Mouse (Mus musculus) forebrain, embryonic 15.5 days (tissue): ENCODE data around the gene Iqcd. TPM values are rescaled to one million over a fixed set of nuclear protein-coding genes. Genes with fewer than 3 reads are reported as not detected.
A peak's percentile ranks its signal among the peaks of the same experiment; 100 is the strongest.

ENCODE experiments used
- ATAC-seq: fragments of 200-750 bp; cut with Nextera tagmentation; replicated peaks from 2 replicates; pipeline ENCODE4 v1.8.0; 2017; ENCODE audit warnings: mild to moderate bottlenecking, moderate TSS enrichment, moderate library complexity
- H3K27ac ChIP-seq: fragments of 300-500 bp; sonication (generic); replicated peaks from 2 replicates; pipeline ENCODE4 v1.5.1; 2015; ENCODE audit warnings: mild to moderate bottlenecking, inconsistent platforms
- H3K27me3 ChIP-seq: fragments of 300-500 bp; sonication (generic); 2 replicates; pipeline ENCODE4 v1.6.1; 2015; ENCODE audit warnings: inconsistent platforms
- H3K36me3 ChIP-seq: fragments of 300-500 bp; sonication (generic); 2 replicates; pipeline ENCODE4 v1.6.1; 2015; ENCODE audit warnings: mild to moderate bottlenecking, inconsistent platforms
- H3K4me1 ChIP-seq: fragments of 300-500 bp; sonication (generic); 2 replicates; pipeline ENCODE4 v1.6.1; 2015; ENCODE audit warnings: inconsistent platforms
- H3K4me2 ChIP-seq: fragments of 300-500 bp; sonication (generic); replicated peaks from 2 replicates; pipeline ENCODE4 v1.6.1; 2015; ENCODE audit warnings: mild to moderate bottlenecking, inconsistent platforms
- H3K4me3 ChIP-seq: fragments of 300-500 bp; sonication (generic); 2 replicates; pipeline ENCODE4 v1.5.1; 2015; ENCODE audit warnings: mild to moderate bottlenecking, inconsistent platforms
- H3K9ac ChIP-seq: fragments of 300-500 bp; sonication (generic); replicated peaks from 2 replicates; pipeline ENCODE4 v1.6.1; 2015; ENCODE audit warnings: mild to moderate bottlenecking, inconsistent platforms
- H3K9me3 ChIP-seq: fragments of 300-500 bp; sonication (generic); 2 replicates; pipeline ENCODE4 v1.6.1; 2016; ENCODE audit warnings: inconsistent platforms
- WGBS: fragments of 180-500 bp; shearing (Covaris S2); methylation state at CpG from one replicate; pipeline ENCODE4 v1.1.7; 2015; ENCODE audit warnings: mixed read lengths; 5-methylcytosine and 5-hydroxymethylcytosine counted together
- polyA plus RNA-seq: library from polyadenylated mRNA; unstranded; fragments of >200 nt; fragmentation: Nextera tagmentation; extraction: Ambion mirVana; gene quantifications from 2 replicates; pipeline ENCODE4 v1.2.1, GENCODE M21; 2015

Iqcd gene
- 1.5 and 2.1 TPM in 2 replicates for polyA plus RNA-seq

- Histone ChIP-seq H3K36me3 (no peaks in the 10 kb centered on the region; the same call in 1 of the 2 replicates), H3K4me2 (peak within 1 kb of the TSS; percentile 94), H3K9ac (peak within 1 kb of the TSS; percentile 81), H3K27me3 (no peaks in the 10 kb centered on the region), H3K4me1 (peaks cover 26% of the 10 kb centered on the region), H3K9me3 (no peaks in the 10 kb centered on the region), H3K27ac (peak within 1 kb of the TSS; percentile 81), H3K4me3 (peak within 1 kb of the TSS; percentile 77)
- under 1% methylated on average over 35 of the region's 35 CpGs for WGBS
- ATAC-seq = peak; percentile 99
These were observed at the start of gene Iqcd, which contains the start of gene Tpcn1 for GRCm38 (mm10) chr5:120588569-120589094. TSS of gene Iqcd (plus strand) at chr5:120589016. TSS of gene Tpcn1 (minus strand) at chr5:120588673.

- no peak overlapping the region for H3K27ac ChIP-seq
- no peak for ATAC-seq
- H3K4me2 ChIP-seq = no peak overlapping the region
- no peak overlapping the region for H3K4me3 ChIP-seq
- WGBS = 82% methylated on average over 11 of the region's 11 CpGs
- H3K4me1 ChIP-seq = no peaks in the 10 kb centered on the region
- no peak overlapping the region for H3K9ac ChIP-seq
- H3K9me3 ChIP-seq = no peaks in the 10 kb centered on the region
- H3K36me3 ChIP-seq = peaks cover 11% of the 10 kb centered on the region
- H3K27me3 ChIP-seq = no peaks in the 10 kb centered on the region
These were observed 40.5 kb upstream of the Iqcd start for GRCm38 (mm10) chr5:120548236-120548850.

GRCm38 (mm10) chr5:120550137-120550536 lies 38.7 kb upstream of the Iqcd start:
- 95% methylated on average over 5 of the region's 5 CpGs for WGBS
- Histone ChIP-seq H3K4me3 (no peak overlapping the region), H3K9ac (no peak overlapping the region), H3K27ac (no peak overlapping the region), H3K27me3 (no peaks in the 10 kb centered on the region), H3K4me2 (no peak overlapping the region), H3K9me3 (no peaks in the 10 kb centered on the region), H3K4me1 (no peaks in the 10 kb centered on the region), H3K36me3 (peaks cover 19% of the 10 kb centered on the region)
- ATAC-seq = no peak

GRCm38 (mm10) chr5:120550673-120551072 lies 38.1 kb upstream of the Iqcd start:
- H3K36me3 ChIP-seq = peaks cover 22% of the 10 kb centered on the region
- WGBS = 94% methylated on average over 5 of the region's 5 CpGs
- no peaks in the 10 kb centered on the region for H3K27me3 ChIP-seq
- no peak overlapping the region for H3K4me3 ChIP-seq
- H3K9me3 ChIP-seq = no peaks in the 10 kb centered on the region
- no peaks in the 10 kb centered on the region for H3K4me1 ChIP-seq
- no peak overlapping the region for H3K4me2 ChIP-seq
- no peak overlapping the region for H3K27ac ChIP-seq
- ATAC-seq = no peak
- H3K9ac ChIP-seq = no peak overlapping the region

- Histone ChIP-seq H3K4me2 (no peak overlapping the region), H3K27ac (no peak overlapping the region), H3K4me3 (no peak overlapping the region), H3K36me3 (peaks cover 25% of the 10 kb centered on the region), H3K9me3 (no peaks in the 10 kb centered on the region), H3K4me1 (peaks cover 9% of the 10 kb centered on the region), H3K9ac (no peak overlapping the region), H3K27me3 (no peaks in the 10 kb centered on the region)
- no peak for ATAC-seq
- WGBS = 89% methylated on average over 24 of the region's 24 CpGs
These were observed 32.9 kb upstream of the Iqcd start for GRCm38 (mm10) chr5:120555871-120556270.

- peaks cover 21% of the 10 kb centered on the region for H3K36me3 ChIP-seq
- no peaks in the 10 kb centered on the region for H3K9me3 ChIP-seq
- no peak overlapping the region for H3K9ac ChIP-seq
- no peak overlapping the region for H3K4me3 ChIP-seq
- no peak overlapping the region for H3K27ac ChIP-seq
- 72% methylated on average over 8 of the region's 8 CpGs for WGBS
- ATAC-seq = no peak
- H3K27me3 ChIP-seq = no peaks in the 10 kb centered on the region
- H3K4me2 ChIP-seq = no peak overlapping the region
- peaks cover 15% of the 10 kb centered on the region for H3K4me1 ChIP-seq
These were observed 30.8 kb upstream of the Iqcd start for GRCm38 (mm10) chr5:120558041-120558440.

- H3K36me3 ChIP-seq = peaks cover 14% of the 10 kb centered on the region
- WGBS = 80% methylated on average over 14 of the region's 14 CpGs
- no peak overlapping the region for H3K4me3 ChIP-seq
- no peak for ATAC-seq
- H3K9me3 ChIP-seq = no peaks in the 10 kb centered on the region
- H3K4me1 ChIP-seq = peaks cover 22% of the 10 kb centered on the region
- H3K9ac ChIP-seq = no peak overlapping the region
- H3K27me3 ChIP-seq = no peaks in the 10 kb centered on the region
- H3K27ac ChIP-seq = no peak overlapping the region
- H3K4me2 ChIP-seq = no peak overlapping the region
These were observed 30.1 kb upstream of the Iqcd start for GRCm38 (mm10) chr5:120558762-120559161.

- peaks cover 9% of the 10 kb centered on the region; the same call in 1 of the 2 replicates for H3K36me3 ChIP-seq
- no peak overlapping the region for H3K27ac ChIP-seq
- H3K9ac ChIP-seq = no peak overlapping the region
- no peaks in the 10 kb centered on the region for H3K27me3 ChIP-seq
- no peaks in the 10 kb centered on the region for H3K9me3 ChIP-seq
- ATAC-seq = no peak
- peaks cover 28% of the 10 kb centered on the region for H3K4me1 ChIP-seq
- H3K4me2 ChIP-seq = no peak overlapping the region
- no peak overlapping the region for H3K4me3 ChIP-seq
- 75% methylated on average over 9 of the region's 9 CpGs for WGBS
These were observed 28.6 kb upstream of the Iqcd start for GRCm38 (mm10) chr5:120560129-120560615.

GRCm38 (mm10) chr5:120560616-120561311 lies 28.1 kb upstream of the Iqcd start:
- no peak for ATAC-seq
- Histone ChIP-seq H3K4me1 (peaks cover 34% of the 10 kb centered on the region), H3K27me3 (no peaks in the 10 kb centered on the region), H3K9ac (no peak overlapping the region), H3K4me2 (no peak overlapping the region), H3K36me3 (peaks cover 6% of the 10 kb centered on the region; the same call in 1 of the 2 replicates), H3K4me3 (no peak overlapping the region), H3K27ac (peak overlapping the region; percentile 14; the same call in 1 of the 2 replicates), H3K9me3 (no peaks in the 10 kb centered on the region)
- WGBS = 18% methylated on average over 16 of the region's 16 CpGs

GRCm38 (mm10) chr5:120562956-120563913 lies 25.6 kb upstream of the Iqcd start:
- Histone ChIP-seq H3K4me3 (no peak overlapping the region), H3K9ac (no peak overlapping the region; the same call in 1 of the 2 replicates), H3K36me3 (no peaks in the 10 kb centered on the region), H3K27ac (peak overlapping the region; percentile 46), H3K4me1 (peaks cover 58% of the 10 kb centered on the region), H3K27me3 (no peaks in the 10 kb centered on the region), H3K4me2 (no peak overlapping the region), H3K9me3 (no peaks in the 10 kb centered on the region)
- no peak for ATAC-seq
- 63% methylated on average over 28 of the region's 28 CpGs for WGBS

GRCm38 (mm10) chr5:120563914-120564311 lies 24.9 kb upstream of the Iqcd start:
- 66% methylated on average over 4 of the region's 4 CpGs for WGBS

More at GRCm38 (mm10) chr5:120563914-120564311, 24.9 kb upstream of the Iqcd start:
- H3K4me1 ChIP-seq = peaks cover 65% of the 10 kb centered on the region
- H3K4me3 ChIP-seq = no peak overlapping the region
- no peak overlapping the region for H3K9ac ChIP-seq
- no peaks in the 10 kb centered on the region for H3K36me3 ChIP-seq
- no peak overlapping the region for H3K4me2 ChIP-seq
- no peaks in the 10 kb centered on the region for H3K9me3 ChIP-seq
- H3K27me3 ChIP-seq = no peaks in the 10 kb centered on the region
- ATAC-seq = no peak
- no peak overlapping the region for H3K27ac ChIP-seq
